Mouse (Mus musculus): ENCODE measurements at regions not wholly inside any gene's neighbourhood (a gene's known extent, or its start where the extent isn't known, plus 50 kb on each side); places are given as distances from the start of the nearest gene placed in this dataset.
A peak's percentile ranks its signal among the peaks of the same experiment; 100 is the strongest.

- H3K9ac ChIP-seq (replicated peaks) = peak overlapping the region; percentile 55; the same call in 1 of the 2 replicates
- peak; percentile 24; the same call in 1 of the 2 replicates for ATAC-seq
- H3K9me3 ChIP-seq = no peaks in the 10 kb centered on the region
- peaks cover 5% of the 10 kb centered on the region; the same call in 1 of the 2 replicates for H3K4me1 ChIP-seq (replicated peaks)
- H3K36me3 ChIP-seq = no peaks in the 10 kb centered on the region
- peak overlapping the region; percentile 35 for H3K4me3 ChIP-seq (replicated peaks)
- no peak overlapping the region for H3K27ac ChIP-seq
- peak overlapping the region; percentile 58 for H3K4me2 ChIP-seq (replicated peaks)
- no peaks in the 10 kb centered on the region for H3K27me3 ChIP-seq
- 7% methylated on average over 17 of the region's 20 CpGs for WGBS
These were observed 110.4 kb downstream of the Dsel start for GRCm38 (mm10) chr1:111754263-111754857.

Data from midbrain, embryonic 13.5 days (tissue).